Mouse (Mus musculus): ENCODE results near the gene Tjp3. TPM values are rescaled to one million over a fixed set of nuclear protein-coding genes. Genes with fewer than 3 reads are reported as not detected.
A peak's percentile ranks its signal among the peaks of the same experiment; 100 is the strongest.

Tjp3 gene
- 0.35 and 0.43 TPM in 2 replicates for polyA plus RNA-seq (2015; fragmentation: Nextera tagmentation; extraction: Ambion mirVana)

GRCm38 (mm10) chr10:81291511-81292104 is at the start of gene Tjp3:
Tjp3 (minus strand) TSS chr10:81291581.
- peak within 1 kb of the TSS; percentile 60 for H3K27ac ChIP-seq
- no peak within 1 kb of the TSS for H3K9ac ChIP-seq
- H3K4me3 ChIP-seq (replicated peaks) = 0 out of 2 replicates have a peak within 1 kb of the TSS, but pooled peaks have one; percentile 1
- H3K9me3 ChIP-seq (replicated peaks) = no peaks in the 10 kb centered on the region
- WGBS (ENCODE audit: insufficient replicate concordance) = 47% methylated on average over 9 of the region's 9 CpGs
- H3K4me2 ChIP-seq = peak within 1 kb of the TSS; percentile 33
- H3K4me1 ChIP-seq (replicated peaks) = peaks cover 77% of the 10 kb centered on the region
- DNase-seq (no peak), ATAC-seq (ENCODE audit: low read depth) (no peak)
- no peaks in the 10 kb centered on the region for H3K36me3 ChIP-seq
- peaks cover 13% of the 10 kb centered on the region for H3K27me3 ChIP-seq

- 39% methylated on average over 17 of the region's 17 CpGs for WGBS (ENCODE audit: insufficient replicate concordance)
- Histone ChIP-seq H3K4me1 (replicated peaks) (peaks cover 39% of the 10 kb centered on the region), H3K4me2 (no peak overlapping the region), H3K9me3 (replicated peaks) (no peaks in the 10 kb centered on the region), H3K27ac (no peak overlapping the region), H3K4me3 (replicated peaks) (no peak overlapping the region), H3K27me3 (peaks cover 62% of the 10 kb centered on the region), H3K36me3 (no peaks in the 10 kb centered on the region), H3K9ac (no peak overlapping the region; the same call in 1 of the 2 replicates)
- ATAC-seq (ENCODE audit: low read depth) = peak; percentile 63
- DNase-seq = peak; percentile 58
Observed at GRCm38 (mm10) chr10:81340551-81341332, 49.4 kb upstream of the Tjp3 start.

GRCm38 (mm10) chr10:81336558-81336957 is 45.2 kb upstream of the Tjp3 start:
- Histone ChIP-seq H3K4me2 (no peak overlapping the region), H3K9me3 (replicated peaks) (no peaks in the 10 kb centered on the region), H3K27me3 (peaks cover 43% of the 10 kb centered on the region), H3K4me1 (replicated peaks) (peaks cover 30% of the 10 kb centered on the region), H3K36me3 (no peaks in the 10 kb centered on the region), H3K9ac (no peak overlapping the region), H3K27ac (no peak overlapping the region), H3K4me3 (replicated peaks) (no peak overlapping the region)
- ATAC-seq (ENCODE audit: low read depth) (no peak), DNase-seq (no peak)
- 86% methylated on average over 4 of the region's 4 CpGs for WGBS (ENCODE audit: insufficient replicate concordance)

GRCm38 (mm10) chr10:81335393-81336340 is 44.3 kb upstream of the Tjp3 start:
- H3K9ac ChIP-seq = no peak overlapping the region
- no peaks in the 10 kb centered on the region for H3K36me3 ChIP-seq
- no peak overlapping the region for H3K4me2 ChIP-seq
- DNase-seq (no peak), ATAC-seq (ENCODE audit: low read depth) (no peak)
- H3K9me3 ChIP-seq (replicated peaks) = no peaks in the 10 kb centered on the region
- H3K27ac ChIP-seq = no peak overlapping the region
- WGBS (ENCODE audit: insufficient replicate concordance) = 70% methylated on average over 18 of the region's 19 CpGs
- no peak overlapping the region for H3K4me3 ChIP-seq (replicated peaks)
- H3K27me3 ChIP-seq = peaks cover 37% of the 10 kb centered on the region
- peaks cover 22% of the 10 kb centered on the region for H3K4me1 ChIP-seq (replicated peaks)

- Histone ChIP-seq H3K27me3 (peaks cover 37% of the 10 kb centered on the region), H3K36me3 (no peaks in the 10 kb centered on the region), H3K4me2 (no peak overlapping the region), H3K27ac (no peak overlapping the region), H3K4me1 (replicated peaks) (peaks cover 25% of the 10 kb centered on the region), H3K9me3 (replicated peaks) (no peaks in the 10 kb centered on the region), H3K9ac (no peak overlapping the region), H3K4me3 (replicated peaks) (no peak overlapping the region)
- DNase-seq (no peak), ATAC-seq (ENCODE audit: low read depth) (no peak)
- 80% methylated on average over 11 of the region's 11 CpGs for WGBS (ENCODE audit: insufficient replicate concordance)
Observed at GRCm38 (mm10) chr10:81334324-81334723, 42.9 kb upstream of the Tjp3 start.

- H3K9me3 ChIP-seq (replicated peaks) = no peaks in the 10 kb centered on the region
- H3K4me1 ChIP-seq (replicated peaks) = peaks cover 37% of the 10 kb centered on the region
- H3K9ac ChIP-seq = no peak overlapping the region
- no peak overlapping the region for H3K4me3 ChIP-seq (replicated peaks)
- WGBS (ENCODE audit: insufficient replicate concordance) = 48% methylated on average over 29 of the region's 29 CpGs
- no peak for ATAC-seq (ENCODE audit: low read depth)
- H3K27me3 ChIP-seq = peaks cover 26% of the 10 kb centered on the region
- peak overlapping the region; percentile 24; the same call in 1 of the 2 replicates for H3K4me2 ChIP-seq
- H3K36me3 ChIP-seq = peaks cover under 1% of the 10 kb centered on the region
- DNase-seq = no peak
- H3K27ac ChIP-seq = no peak overlapping the region
Observed at GRCm38 (mm10) chr10:81332277-81332676, 40.9 kb upstream of the Tjp3 start.

- DNase-seq = no peak
- 64% methylated on average over 4 of the region's 4 CpGs for WGBS (ENCODE audit: insufficient replicate concordance)
- Histone ChIP-seq H3K27me3 (peaks cover 21% of the 10 kb centered on the region), H3K4me1 (replicated peaks) (peaks cover 53% of the 10 kb centered on the region), H3K27ac (peak overlapping the region; percentile 37), H3K9me3 (replicated peaks) (no peaks in the 10 kb centered on the region), H3K4me2 (peak overlapping the region; percentile 7; the same call in 1 of the 2 replicates), H3K9ac (peak overlapping the region; percentile 43; the same call in 1 of the 2 replicates), H3K36me3 (peaks cover 24% of the 10 kb centered on the region), H3K4me3 (replicated peaks) (no peak overlapping the region)
- no peak for ATAC-seq (ENCODE audit: low read depth)
Observed at GRCm38 (mm10) chr10:81330007-81330406, 38.6 kb upstream of the Tjp3 start.

DNA sequence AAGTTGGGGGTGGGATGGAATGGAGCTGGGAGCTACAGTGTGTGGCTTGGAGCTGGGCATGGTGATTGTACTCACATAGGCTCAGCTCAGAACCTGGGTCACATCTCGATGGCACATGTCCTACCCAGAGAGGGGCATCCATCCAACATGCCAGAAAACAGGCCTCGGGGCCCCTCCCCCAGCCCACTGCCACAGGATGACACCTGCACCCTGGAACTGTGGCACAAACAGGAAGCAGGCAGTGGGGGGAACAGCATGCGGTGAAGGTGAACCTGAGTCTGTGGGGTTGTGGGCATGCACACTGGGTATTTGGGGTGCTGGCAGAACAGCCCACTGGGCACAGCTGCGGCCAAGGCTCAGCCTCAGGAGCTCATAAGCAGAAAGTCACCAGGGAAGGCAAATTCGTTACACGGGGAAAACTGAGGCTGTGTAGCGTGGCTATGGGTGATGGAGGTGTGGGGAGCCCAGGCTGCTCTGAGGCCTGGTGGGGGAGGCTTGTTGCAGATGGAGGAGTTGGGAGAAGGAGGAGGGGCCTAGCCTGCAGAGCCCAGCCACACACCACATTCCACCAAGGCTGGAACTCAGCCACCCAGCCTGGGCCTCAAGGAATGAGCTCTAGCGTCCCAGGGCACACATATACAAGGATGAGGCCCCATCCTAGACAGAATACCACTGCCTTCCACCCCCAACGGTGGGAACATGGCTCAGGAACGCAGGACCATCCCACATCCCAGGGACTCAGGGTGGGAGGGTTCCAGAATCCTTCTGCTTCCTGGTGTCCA is 38.0 kb upstream of the Tjp3 start:
- H3K4me1 ChIP-seq (replicated peaks) = peaks cover 53% of the 10 kb centered on the region
- DNase-seq = no peak
- H3K27ac ChIP-seq = peak overlapping the region; percentile 72
- no peak for ATAC-seq (ENCODE audit: low read depth)
- no peaks in the 10 kb centered on the region for H3K9me3 ChIP-seq (replicated peaks)
- 60% methylated on average over 10 of the region's 10 CpGs for WGBS (ENCODE audit: insufficient replicate concordance)
- H3K36me3 ChIP-seq = peaks cover 30% of the 10 kb centered on the region
- H3K4me2 ChIP-seq = peak overlapping the region; percentile 25
- H3K27me3 ChIP-seq = peaks cover 19% of the 10 kb centered on the region
- no peak overlapping the region; the same call in 1 of the 2 replicates for H3K4me3 ChIP-seq (replicated peaks)
- H3K9ac ChIP-seq = peak overlapping the region; percentile 43

- peaks cover 40% of the 10 kb centered on the region for H3K36me3 ChIP-seq
- no peak within 1 kb of the TSS; the same call in 1 of the 2 replicates for H3K4me3 ChIP-seq (replicated peaks)
- peak; percentile 52 for ATAC-seq (ENCODE audit: low read depth)
- DNase-seq = no peak
- H3K9me3 ChIP-seq (replicated peaks) = no peaks in the 10 kb centered on the region
- H3K9ac ChIP-seq = peak within 1 kb of the TSS; percentile 43
- H3K27ac ChIP-seq = peak within 1 kb of the TSS; percentile 72
- H3K4me1 ChIP-seq (replicated peaks) = peaks cover 56% of the 10 kb centered on the region
- H3K4me2 ChIP-seq = peak within 1 kb of the TSS; percentile 25
- 13% methylated on average over 10 of the region's 10 CpGs for WGBS (ENCODE audit: insufficient replicate concordance)
- H3K27me3 ChIP-seq = peaks cover 14% of the 10 kb centered on the region
Observed at GRCm38 (mm10) chr10:81328386-81328785, 37.0 kb upstream of the Tjp3 start, which contains the start of gene Tbxa2r. Tbxa2r (plus strand) TSS chr10:81328731.

DNA sequence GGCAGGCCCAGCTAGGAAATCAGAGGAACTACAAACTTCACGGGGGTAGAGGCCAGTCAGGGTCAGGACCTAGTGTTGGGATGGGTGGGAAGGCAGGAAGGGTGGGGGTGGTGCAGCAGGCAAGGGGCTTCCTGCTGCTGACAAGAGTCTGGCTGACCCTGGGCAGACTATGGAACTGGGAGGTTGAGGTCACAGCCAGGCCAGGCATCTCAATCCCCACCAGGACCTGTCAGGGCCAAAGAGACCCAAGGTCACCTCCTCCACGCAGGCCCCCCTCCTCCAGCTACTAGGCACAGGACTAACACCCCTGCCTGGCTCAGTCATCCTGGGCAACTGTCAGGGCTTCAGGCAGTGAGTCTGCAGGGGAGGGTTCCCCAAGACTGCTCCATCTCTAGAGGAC is 36.6 kb upstream of the Tjp3 start:
- peaks cover 57% of the 10 kb centered on the region for H3K4me1 ChIP-seq (replicated peaks)
- H3K9ac ChIP-seq = no peak overlapping the region
- H3K4me2 ChIP-seq = peak overlapping the region; percentile 25; the same call in 1 of the 2 replicates
- peaks cover 9% of the 10 kb centered on the region for H3K27me3 ChIP-seq
- peaks cover 44% of the 10 kb centered on the region for H3K36me3 ChIP-seq
- ATAC-seq (ENCODE audit: low read depth) (peak; percentile 11), DNase-seq (no peak)
- 34% methylated on average over 2 of the region's 2 CpGs for WGBS (ENCODE audit: insufficient replicate concordance)
- peak overlapping the region; percentile 69 for H3K27ac ChIP-seq
- no peak overlapping the region for H3K4me3 ChIP-seq (replicated peaks)
- no peaks in the 10 kb centered on the region for H3K9me3 ChIP-seq (replicated peaks)

Measured in liver, embryonic 13.5 days (tissue).